Mouse (Mus musculus) embryo, embryonic 11.5 days (tissue): ENCODE results near the gene Cacna1s.
A peak's percentile ranks its signal among the peaks of the same experiment; 100 is the strongest.

Experiments used
- DNase-seq: peaks from one replicate; pipeline ENCODE4 v3.0.0-alpha.2; 2012; ENCODE audit warnings: low read depth, low spot score

Gene Cacna1s

DNA sequence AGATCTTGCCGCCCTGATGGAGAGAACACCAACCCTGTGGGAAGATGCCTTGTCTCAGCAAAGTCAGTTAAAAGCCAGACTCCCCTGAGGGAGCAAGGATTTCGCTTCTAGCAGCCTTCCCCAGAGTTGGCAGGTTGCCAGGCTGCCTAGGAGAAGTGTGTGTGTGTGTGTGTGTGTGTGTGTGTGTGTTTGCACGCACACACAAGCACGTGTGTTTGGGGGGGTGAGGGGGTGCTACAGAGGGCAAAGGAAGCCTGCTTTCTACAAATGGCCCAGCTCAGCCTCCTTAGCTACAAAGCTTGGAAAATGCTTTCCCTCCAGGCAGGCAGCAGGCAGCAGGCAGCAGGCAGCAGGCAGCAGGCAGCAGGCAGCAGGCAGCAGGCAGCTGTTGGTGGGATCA, 85.0 kb downstream of the Cacna1s start:
- DNase-seq, result peak; percentile 67

DNA sequence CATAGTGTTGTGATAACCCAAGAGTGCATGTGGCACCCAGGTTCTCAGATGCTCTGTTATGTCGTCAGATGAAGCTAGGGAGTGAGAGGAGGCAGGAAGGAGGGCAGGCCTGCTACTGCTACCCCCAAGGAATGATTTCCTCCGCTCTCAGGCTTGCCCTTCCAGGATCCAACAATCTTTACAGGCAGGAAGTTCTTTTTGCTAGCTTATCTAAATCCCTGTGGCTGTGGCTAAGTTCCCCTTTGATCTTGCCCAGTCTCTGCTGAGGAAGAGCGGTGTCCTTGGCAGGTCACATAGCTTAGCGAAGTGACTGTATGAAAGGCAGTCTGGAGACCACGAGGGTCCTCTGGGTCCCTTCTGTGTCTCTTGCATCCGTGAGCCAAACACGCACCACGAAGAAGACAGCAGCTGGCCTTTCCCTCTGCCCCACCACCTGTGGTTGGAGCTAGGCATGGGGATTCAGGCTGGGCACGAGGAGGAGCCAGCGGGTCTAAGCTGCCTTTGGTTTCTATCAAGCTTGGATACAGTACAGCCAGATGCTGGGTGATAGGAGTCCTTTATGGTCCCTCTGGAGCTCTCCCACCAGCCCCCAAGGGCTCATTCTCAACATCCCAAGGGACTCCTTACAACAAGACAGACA, 85.8 kb downstream of the Cacna1s start:
- DNase-seq, result no peak

- peak; percentile 69 for DNase-seq
Observed at GRCm38 (mm10) chr1:136139990-136140640, 87.6 kb downstream of the Cacna1s start.

DNA sequence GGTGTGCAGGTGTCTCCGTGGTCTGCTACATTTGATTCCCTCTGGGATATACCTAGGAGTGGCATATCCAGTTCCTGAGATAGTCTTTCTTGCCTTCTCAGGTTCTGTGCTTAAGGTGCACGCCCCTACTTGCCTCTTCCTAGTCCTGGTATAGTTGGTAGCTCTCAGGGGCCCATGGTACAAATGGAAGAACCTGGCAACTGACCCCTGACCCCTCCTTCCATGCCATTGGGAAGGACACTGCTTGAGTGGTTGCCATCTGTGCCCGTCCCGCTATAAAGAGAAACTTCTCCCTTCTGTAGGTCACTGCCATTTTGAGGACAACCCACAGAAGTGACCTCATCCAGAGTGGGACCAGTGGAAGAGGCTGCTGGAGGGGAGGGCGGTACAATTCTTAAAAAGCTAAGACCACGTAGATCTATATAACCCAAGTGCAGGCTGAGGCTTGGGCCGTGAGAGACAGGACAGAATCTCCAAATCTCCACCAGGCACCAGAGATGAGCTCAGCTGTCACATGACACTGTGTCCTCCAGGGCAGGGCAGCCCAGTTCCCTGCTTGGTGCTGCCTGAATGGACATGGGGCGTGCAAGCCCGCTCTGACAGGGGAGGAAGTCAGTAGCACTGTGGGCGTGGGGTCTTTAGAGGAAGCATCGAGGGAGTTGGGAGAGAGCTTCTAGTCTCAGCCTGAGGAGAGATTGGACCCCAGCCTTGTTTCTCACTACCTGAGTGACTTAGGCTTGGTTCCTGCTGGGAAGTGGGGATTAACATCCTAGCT, 88.8 kb downstream of the Cacna1s start:
- DNase-seq, result no peak

- no peak for DNase-seq
Observed at GRCm38 (mm10) chr1:136142336-136142735, 89.8 kb downstream of the Cacna1s start.

- no peak for DNase-seq
Observed at GRCm38 (mm10) chr1:136143514-136143913, 91.0 kb downstream of the Cacna1s start.

DNA sequence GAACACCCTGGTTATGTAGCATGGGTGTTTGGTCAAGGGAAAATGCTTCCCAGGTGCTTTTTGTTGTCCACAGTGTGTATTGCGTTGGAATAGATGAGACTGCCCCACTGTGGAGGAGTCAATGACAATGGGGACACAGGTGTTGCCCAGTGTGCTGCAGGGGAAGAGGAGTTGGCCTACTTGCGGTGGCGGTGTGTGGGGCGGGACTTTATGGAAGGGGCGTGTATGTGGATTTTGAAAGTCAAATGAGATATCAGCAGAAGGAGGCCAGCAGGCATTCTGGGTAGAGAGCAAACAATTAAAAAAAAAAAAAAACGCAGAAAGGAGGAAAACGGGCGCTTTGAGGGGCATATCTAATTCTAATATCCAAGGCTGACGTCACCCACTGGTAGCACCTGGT, 97.2 kb downstream of the Cacna1s start:
- DNase-seq, result no peak

- DNase-seq, result no peak
Observed at GRCm38 (mm10) chr1:136151371-136151770, 98.8 kb downstream of the Cacna1s start.

DNA sequence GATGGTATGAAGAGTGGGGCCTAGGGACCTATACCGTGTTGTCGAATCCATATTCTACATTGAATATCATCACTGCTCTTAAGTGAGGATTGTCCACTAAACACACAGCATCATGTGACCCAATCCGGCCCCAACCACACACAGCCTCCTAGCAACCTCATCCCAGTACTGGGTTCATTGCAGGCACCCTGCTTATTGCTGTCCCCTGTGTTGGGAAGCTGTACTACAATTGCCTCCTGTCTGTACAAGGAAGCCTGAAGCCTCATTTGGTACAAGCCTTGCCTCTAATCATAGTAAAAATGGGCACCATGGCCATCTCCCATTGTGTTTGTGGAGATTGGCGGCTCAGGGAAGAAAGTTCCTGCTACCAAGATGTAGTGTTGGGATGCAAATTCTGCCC, 103.8 kb downstream of the Cacna1s start:
- DNase-seq, result no peak

- no peak for DNase-seq
Observed at GRCm38 (mm10) chr1:136156951-136157350, 104.4 kb downstream of the Cacna1s start.

DNA sequence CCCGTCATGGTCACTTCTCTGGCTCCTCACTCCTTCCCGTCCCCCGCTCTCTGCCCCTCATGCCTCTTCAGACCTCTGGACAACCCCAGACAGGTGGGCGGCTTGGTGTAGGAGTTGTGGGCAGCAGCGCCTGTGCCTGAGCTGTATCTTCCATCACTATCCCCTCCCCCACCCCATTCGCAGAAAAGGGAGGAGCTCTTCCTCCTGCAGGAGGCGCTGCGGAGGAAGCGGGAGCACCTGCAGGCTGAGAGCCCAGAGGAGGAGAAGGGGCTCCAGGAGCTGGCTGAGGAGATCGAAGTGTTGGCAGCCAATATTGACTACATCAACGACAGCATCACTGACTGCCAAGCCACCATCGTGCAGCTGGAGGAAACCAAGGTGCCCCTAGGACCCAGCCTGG, 107.3 kb downstream of the Cacna1s start:
- DNase-seq, result no peak

- DNase-seq, result no peak
Observed at GRCm38 (mm10) chr1:136160297-136160696, 107.7 kb downstream of the Cacna1s start.

GRCm38 (mm10) chr1:136160930-136161329, 108.4 kb downstream of the Cacna1s start:
- no peak for DNase-seq

GRCm38 (mm10) chr1:136161333-136161921, 108.9 kb downstream of the Cacna1s start:
- DNase-seq, result no peak

DNA sequence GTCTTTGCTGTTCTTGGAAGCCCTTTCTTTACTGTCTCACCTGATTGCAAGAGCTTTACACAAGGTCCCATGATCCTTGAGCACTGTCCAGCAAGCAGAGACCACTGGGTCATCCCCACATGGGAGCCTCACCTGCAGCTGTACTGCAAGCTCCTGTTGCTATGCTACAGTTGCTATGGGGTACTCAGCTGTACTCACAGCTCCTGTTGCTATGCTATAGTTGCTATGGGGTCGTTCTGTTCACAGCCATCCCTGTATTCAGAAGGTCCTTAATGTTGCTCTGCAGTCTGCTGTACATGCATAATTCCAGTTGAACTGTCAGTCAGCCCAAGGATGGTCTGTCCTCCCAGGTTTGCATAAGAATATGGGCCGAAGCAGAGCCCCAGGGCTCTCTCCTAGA, 112.9 kb downstream of the Cacna1s start:
- DNase-seq, result no peak

DNA sequence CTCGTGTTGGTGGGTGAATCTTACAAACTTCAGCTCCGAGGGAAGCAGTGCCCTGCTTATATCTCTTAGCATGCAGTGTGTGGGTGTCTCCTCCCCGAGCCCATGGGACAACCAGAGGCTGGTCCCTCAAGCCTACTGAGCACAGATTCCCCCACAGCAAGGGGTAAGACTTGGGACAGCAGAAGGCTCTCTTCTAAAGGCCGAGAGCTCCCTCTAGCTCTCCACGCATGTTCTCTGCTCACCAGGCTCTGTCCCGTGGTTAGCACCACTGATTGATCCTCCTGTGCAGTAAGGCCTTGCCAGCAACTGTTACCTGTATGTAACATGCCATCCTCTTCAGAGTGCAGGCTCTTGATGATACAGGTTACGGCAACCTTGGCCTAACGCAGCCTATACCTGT, 115.1 kb downstream of the Cacna1s start:
- DNase-seq, result no peak
